In genomic region chr4:111498751-111499150, GRCm38 (mm10) we compare ENCODE assay signal across 18 mouse cellular contexts.
A peak's percentile ranks its signal among the peaks of the same experiment; 100 is the strongest.
DNase-seq lines count a peak whose midpoint lies in the region; ATAC-seq and TF ChIP-seq lines count a peak whose summit lies in the region.
"Had no signal": no experiment of that assay in that cellular context is flagged by ENCODE, and none has a peak within 500 bp of the region (broad histone marks: within the 10 kb centered on the region; RNA-seq: fewer than 3 reads in every experiment).

No protein-coding gene starts in this region.

- no peak for TF ChIP-seq CTCF in intestine, postnatal 0 days (IDR thresholded peaks at IDR 0.05; ENCODE audit: low read depth)

- no peak overlapping the region for H3K4me3 ChIP-seq in midbrain, embryonic 10.5 days
- no peak overlapping the region for H3K4me3 ChIP-seq in intestine, postnatal 0 days (ENCODE audit: low read depth, low read length)
- H3K4me3 ChIP-seq: embryonic facial prominence, embryonic 13.5 days; forebrain, embryonic 10.5 days; gastrocnemius, adult 2 months; heart, embryonic 10.5 days; lung, embryonic 15.5 days had no signal

- intact Hi-C loops in left cerebral cortex, postnatal 10 days (cut with DNase I) = loop anchor here (10.0 kb wide), 1 partner anchor 164 kb away; no protein-coding TSS in a partner anchor

- H3K4me1 ChIP-seq in midbrain, embryonic 10.5 days = no peaks in the 10 kb centered on the region
- H3K4me1 ChIP-seq in intestine, postnatal 0 days (replicated peaks; ENCODE audit: control insufficient read depth, insufficient read depth, low read length) = 0 out of 2 replicates have a peak, but pooled peaks cover 3% of the 10 kb centered on the region
- H3K4me1 ChIP-seq: embryonic facial prominence, embryonic 13.5 days; forebrain, embryonic 10.5 days; heart, embryonic 10.5 days; lung, embryonic 15.5 days had no signal

- peak; percentile 59 for DNase-seq in heart, adult 11 months
- DNase-seq in heart, postnatal 4 days = no peak
- peak; percentile 26 for DNase-seq in layer of hippocampus, adult 9-10 months (ENCODE audit: low spot score)
- DNase-seq in left cerebral cortex, postnatal 10 days (ENCODE audit: extremely low spot score in 1 of 2, low spot score in 2 of 2) = peak; percentile 23 to 53
- DNase-seq in right cerebral cortex, postnatal 4 days = peak; percentile 15
- no peak for DNase-seq in midbrain, embryonic 10.5 days (ENCODE audit: low spot score)
- DNase-seq in urinary bladder, adult 18-20 months (ENCODE audit: low spot score in 2 of 2) = no peak
- DNase-seq: adrenal gland, adult 2 months; cerebellum, postnatal 36 days; gastrocnemius, adult 2 months; heart, postnatal 36 days; kidney, postnatal 14 days had no signal

- H3K9ac ChIP-seq in intestine, postnatal 0 days (ENCODE audit: low read depth, low read length) = no peak overlapping the region
- H3K9ac ChIP-seq: embryonic facial prominence, embryonic 13.5 days; lung, embryonic 15.5 days had no signal

- WGBS in midbrain, embryonic 10.5 days = 84% methylated on average over 3 of the region's 3 CpGs
- WGBS in intestine, postnatal 0 days = 76% methylated on average over 3 of the region's 3 CpGs

- H3K4me2 ChIP-seq in intestine, postnatal 0 days (replicated peaks; ENCODE audit: low read depth) = no peak overlapping the region
- H3K4me2 ChIP-seq: embryonic facial prominence, embryonic 13.5 days; lung, embryonic 15.5 days had no signal

- H3K36me3 ChIP-seq in midbrain, embryonic 10.5 days = no peaks in the 10 kb centered on the region
- no peaks in the 10 kb centered on the region for H3K36me3 ChIP-seq in intestine, postnatal 0 days (ENCODE audit: control insufficient read depth, insufficient read depth)
- H3K36me3 ChIP-seq: embryonic facial prominence, embryonic 13.5 days; forebrain, embryonic 10.5 days; heart, embryonic 10.5 days; lung, embryonic 15.5 days had no signal

- H3K9me3 ChIP-seq in midbrain, embryonic 10.5 days (replicated peaks) = no peaks in the 10 kb centered on the region
- no peaks in the 10 kb centered on the region for H3K9me3 ChIP-seq in intestine, postnatal 0 days (ENCODE audit: control insufficient read depth)
- H3K9me3 ChIP-seq: embryonic facial prominence, embryonic 13.5 days; forebrain, embryonic 10.5 days; heart, embryonic 10.5 days; lung, embryonic 15.5 days had no signal

- ATAC-seq in intestine, postnatal 0 days = no peak
- ATAC-seq: inflammation-experienced regulatory T-cells, adult 6 months had no signal

- no peak overlapping the region for H3K27ac ChIP-seq in midbrain, embryonic 10.5 days (replicated peaks)
- H3K27ac ChIP-seq in intestine, postnatal 0 days (ENCODE audit: low read depth, low read length) = no peak overlapping the region
- H3K27ac ChIP-seq: embryonic facial prominence, embryonic 13.5 days; forebrain, embryonic 10.5 days; gastrocnemius, adult 2 months; heart, embryonic 10.5 days; lung, embryonic 15.5 days had no signal

- H3K27me3 ChIP-seq in midbrain, embryonic 10.5 days (ENCODE audit: low read depth, poor library complexity, severe bottlenecking) = no peaks in the 10 kb centered on the region
- no peaks in the 10 kb centered on the region for H3K27me3 ChIP-seq in intestine, postnatal 0 days (replicated peaks; ENCODE audit: control insufficient read depth, insufficient read depth, low read length)
- H3K27me3 ChIP-seq: embryonic facial prominence, embryonic 13.5 days; lung, embryonic 15.5 days had no signal

Comparison
In these comparisons a context has a peak if more than half of its experiments do, and no peak if none do; other contexts are left out.
1. DNase-seq: peak in heart, adult 11 months (single experiment), layer of hippocampus, adult 9-10 months (single experiment), left cerebral cortex, postnatal 10 days (2 of 2) and right cerebral cortex, postnatal 4 days (single experiment); none in heart, postnatal 4 days (single experiment), midbrain, embryonic 10.5 days (single experiment) and urinary bladder, adult 18-20 months (0 of 2).